10 mouse cellular contexts compared by ENCODE assay signal in genomic region chr15:32002950-32003422, GRCm38 (mm10).
DNase-seq lines count a peak whose midpoint lies in the region; ATAC-seq and TF ChIP-seq lines count a peak whose summit lies in the region.
"Had no signal": no experiment of that assay in that cellular context is flagged by ENCODE, and none has a peak within 500 bp of the region (broad histone marks: within the 10 kb centered on the region; RNA-seq: fewer than 3 reads in every experiment).

No protein-coding gene starts in this region.

- no peaks in the 10 kb centered on the region for H3K4me1 ChIP-seq in heart, adult 2 months (ENCODE audit: control insufficient read depth, insufficient read depth, low read length)
- no peaks in the 10 kb centered on the region for H3K4me1 ChIP-seq in heart, embryonic 10.5 days
- no peaks in the 10 kb centered on the region for H3K4me1 ChIP-seq in intestine, embryonic 15.5 days (replicated peaks)

- H3K9ac ChIP-seq in heart, adult 2 months (ENCODE audit: low read depth, low read length), result no peak overlapping the region
- H3K9ac ChIP-seq in intestine, embryonic 15.5 days, result no peak overlapping the region
- H3K9ac ChIP-seq: embryonic facial prominence, embryonic 13.5 days; lung, embryonic 15.5 days had no signal

- intact Hi-C loops in heart, adult 2 months (cut with DNase I), result no loop called here

- no peak overlapping the region for H3K27ac ChIP-seq in heart, adult 2 months
- H3K27ac ChIP-seq in heart, embryonic 10.5 days, result no peak overlapping the region
- no peak overlapping the region for H3K27ac ChIP-seq in intestine, embryonic 15.5 days
- H3K27ac ChIP-seq: embryonic facial prominence, embryonic 13.5 days; lung, embryonic 15.5 days had no signal

- peak; percentile 26 to 61 for DNase-seq in heart, adult 2 months
- no peak for DNase-seq in heart, embryonic 10.5 days (ENCODE audit: low spot score)
- peak; percentile 36 to 78 for DNase-seq in frontal cortex, postnatal 10 days (ENCODE audit: low spot score in 2 of 2)
- peak; percentile 43 for DNase-seq in layer of hippocampus, adult 9-10 months (ENCODE audit: low spot score)
- peak; percentile 61 for DNase-seq in lung, postnatal 36 days
- no peak for DNase-seq in kidney, postnatal 4 days
- DNase-seq in thymus, postnatal 10 days (ENCODE audit: low spot score in 2 of 2), result no peak

- no peaks in the 10 kb centered on the region for H3K79me2 ChIP-seq in heart, adult 2 months (replicated peaks; ENCODE audit: control insufficient read depth, insufficient read depth, low read length)

- ATAC-seq in intestine, embryonic 15.5 days, result no peak

- H3K4me2 ChIP-seq in intestine, embryonic 15.5 days (replicated peaks), result no peak overlapping the region
- H3K4me2 ChIP-seq: embryonic facial prominence, embryonic 13.5 days; lung, embryonic 15.5 days had no signal

- H3K27me3 ChIP-seq in heart, adult 2 months (ENCODE audit: control insufficient read depth, insufficient read depth, low read length), result no peaks in the 10 kb centered on the region
- no peaks in the 10 kb centered on the region for H3K27me3 ChIP-seq in heart, embryonic 10.5 days (ENCODE audit: insufficient read depth, poor library complexity, severe bottlenecking)
- no peaks in the 10 kb centered on the region for H3K27me3 ChIP-seq in intestine, embryonic 15.5 days (replicated peaks)
- H3K27me3 ChIP-seq: embryonic facial prominence, embryonic 13.5 days; lung, embryonic 15.5 days had no signal

- TF ChIP-seq POLR2A in heart, adult 2 months (IDR thresholded peaks at IDR 0.05; ENCODE audit: insufficient read depth, low read depth, low read length), result no peak

- H3K36me3 ChIP-seq in heart, adult 2 months (ENCODE audit: control insufficient read depth, insufficient read depth, low read length), result no peaks in the 10 kb centered on the region
- H3K36me3 ChIP-seq in heart, embryonic 10.5 days, result no peaks in the 10 kb centered on the region
- H3K36me3 ChIP-seq in intestine, embryonic 15.5 days, result no peaks in the 10 kb centered on the region
- H3K36me3 ChIP-seq: embryonic facial prominence, embryonic 13.5 days; lung, embryonic 15.5 days had no signal

- H3K4me3 ChIP-seq in heart, adult 2 months, result no peak overlapping the region
- H3K4me3 ChIP-seq in heart, embryonic 10.5 days, result no peak overlapping the region
- no peak overlapping the region for H3K4me3 ChIP-seq in intestine, embryonic 15.5 days (replicated peaks)
- H3K4me3 ChIP-seq: embryonic facial prominence, embryonic 13.5 days; lung, embryonic 15.5 days had no signal

- peak; percentile 32 for TF ChIP-seq CTCF in heart, adult 2 months (IDR thresholded peaks at IDR 0.05)

- TF ChIP-seq EP300 in heart, adult 2 months (IDR thresholded peaks at IDR 0.05; ENCODE audit: insufficient read depth, low read depth, low read length), result no peak

- H3K9me3 ChIP-seq in heart, embryonic 10.5 days, result no peaks in the 10 kb centered on the region
- H3K9me3 ChIP-seq in intestine, embryonic 15.5 days, result no peaks in the 10 kb centered on the region
- H3K9me3 ChIP-seq: embryonic facial prominence, embryonic 13.5 days; lung, embryonic 15.5 days had no signal

- 32% methylated on average over 2 of the region's 2 CpGs for WGBS in heart, adult 2 months
- 63% methylated on average over 2 of the region's 2 CpGs for WGBS in heart, embryonic 10.5 days
- 64% methylated on average over 2 of the region's 2 CpGs for WGBS in intestine, embryonic 15.5 days

Comparison
In these comparisons a context has a peak if more than half of its experiments do, and no peak if none do; other contexts are left out.
1. DNase-seq: peak in heart, adult 2 months (2 of 2), frontal cortex, postnatal 10 days (2 of 2), layer of hippocampus, adult 9-10 months (single experiment) and lung, postnatal 36 days (single experiment); none in heart, embryonic 10.5 days (single experiment), kidney, postnatal 4 days (0 of 2) and thymus, postnatal 10 days (0 of 2).